Mouse (Mus musculus): ENCODE data around the gene Spata17. TPM values are rescaled to one million over a fixed set of nuclear protein-coding genes. Genes with fewer than 3 reads are reported as not detected.
A peak's percentile ranks its signal among the peaks of the same experiment; 100 is the strongest.

Gene Spata17
- polyA plus RNA-seq, 1 experiment from 2014 or later = 1.5 TPM

- H3K4me3 ChIP-seq = no peak overlapping the region
- H3K36me3 ChIP-seq = peaks cover 18% of the 10 kb centered on the region
- peaks cover 16% of the 10 kb centered on the region for H3K4me1 ChIP-seq
- H3K27ac ChIP-seq = no peak overlapping the region
- no peak for ATAC-seq (ENCODE audit: borderline replicate concordance, extremely low read depth, low FRiP score, low TSS enrichment)
- H3K27me3 ChIP-seq = no peaks in the 10 kb centered on the region
- 90% methylated on average over 5 of the region's 5 CpGs for WGBS
- no peak overlapping the region for H3K4me2 ChIP-seq
- no peak overlapping the region for H3K9ac ChIP-seq
- no peaks in the 10 kb centered on the region for H3K9me3 ChIP-seq
These were observed 15.0 kb upstream of the Spata17 start for GRCm38 (mm10) chr1:187230255-187230654.

GRCm38 (mm10) chr1:187228414-187229146 lies 13.3 kb upstream of the Spata17 start:
- no peak for ATAC-seq (ENCODE audit: borderline replicate concordance, extremely low read depth, low FRiP score, low TSS enrichment)
- no peak overlapping the region for H3K4me3 ChIP-seq
- no peak overlapping the region for H3K27ac ChIP-seq
- peaks cover 12% of the 10 kb centered on the region for H3K36me3 ChIP-seq
- H3K27me3 ChIP-seq = no peaks in the 10 kb centered on the region
- H3K4me1 ChIP-seq = peaks cover 16% of the 10 kb centered on the region
- no peak overlapping the region for H3K9ac ChIP-seq
- no peaks in the 10 kb centered on the region for H3K9me3 ChIP-seq
- 82% methylated on average over 13 of the region's 13 CpGs for WGBS
- H3K4me2 ChIP-seq = no peak overlapping the region

- Histone ChIP-seq H3K36me3 (peaks cover 8% of the 10 kb centered on the region; the same call in 1 of the 2 replicates), H3K27ac (0 out of 2 replicates have a peak overlapping the region, but pooled peaks have one; percentile 19), H3K4me3 (no peak overlapping the region), H3K27me3 (no peaks in the 10 kb centered on the region), H3K9ac (no peak overlapping the region), H3K4me1 (peaks cover 16% of the 10 kb centered on the region), H3K4me2 (no peak overlapping the region), H3K9me3 (no peaks in the 10 kb centered on the region)
- 53% methylated on average over 11 of the region's 11 CpGs for WGBS
- ATAC-seq (ENCODE audit: borderline replicate concordance, extremely low read depth, low FRiP score, low TSS enrichment) = no peak
These were observed 11.2 kb upstream of the Spata17 start for GRCm38 (mm10) chr1:187226328-187227025.

GRCm38 (mm10) chr1:187220756-187221155 lies 5.5 kb upstream of the Spata17 start:
- WGBS = 63% methylated on average over 6 of the region's 6 CpGs
- Histone ChIP-seq H3K27me3 (no peaks in the 10 kb centered on the region), H3K9ac (no peak overlapping the region), H3K36me3 (peaks cover 3% of the 10 kb centered on the region; the same call in 1 of the 2 replicates), H3K4me3 (no peak overlapping the region), H3K4me2 (no peak overlapping the region), H3K9me3 (no peaks in the 10 kb centered on the region), H3K27ac (no peak overlapping the region), H3K4me1 (peaks cover 15% of the 10 kb centered on the region; the same call in 1 of the 2 replicates)
- ATAC-seq (ENCODE audit: borderline replicate concordance, extremely low read depth, low FRiP score, low TSS enrichment) = no peak

GRCm38 (mm10) chr1:187216620-187217410 lies 1.6 kb upstream of the Spata17 start:
- Histone ChIP-seq H3K4me1 (peaks cover 15% of the 10 kb centered on the region; the same call in 1 of the 2 replicates), H3K4me2 (no peak overlapping the region), H3K9ac (no peak overlapping the region), H3K9me3 (no peaks in the 10 kb centered on the region), H3K27ac (no peak overlapping the region; the same call in 1 of the 2 replicates), H3K36me3 (no peaks in the 10 kb centered on the region), H3K4me3 (no peak overlapping the region), H3K27me3 (no peaks in the 10 kb centered on the region)
- 78% methylated on average over 9 of the region's 9 CpGs for WGBS
- no peak; the same call in 1 of the 2 replicates for ATAC-seq (ENCODE audit: borderline replicate concordance, extremely low read depth, low FRiP score, low TSS enrichment)

GRCm38 (mm10) chr1:187210736-187211135 lies 4.5 kb downstream of the Spata17 start:
- Histone ChIP-seq H3K9ac (no peak overlapping the region), H3K27me3 (no peaks in the 10 kb centered on the region), H3K4me3 (no peak overlapping the region), H3K4me1 (0 out of 2 replicates have a peak, but pooled peaks cover under 1% of the 10 kb centered on the region), H3K27ac (no peak overlapping the region), H3K9me3 (no peaks in the 10 kb centered on the region), H3K36me3 (no peaks in the 10 kb centered on the region), H3K4me2 (no peak overlapping the region)
- 87% methylated on average over 4 of the region's 4 CpGs for WGBS
- no peak for ATAC-seq (ENCODE audit: borderline replicate concordance, extremely low read depth, low FRiP score, low TSS enrichment)

- H3K36me3 ChIP-seq = no peaks in the 10 kb centered on the region
- no peak overlapping the region for H3K27ac ChIP-seq
- H3K27me3 ChIP-seq = no peaks in the 10 kb centered on the region
- no peak for ATAC-seq (ENCODE audit: borderline replicate concordance, extremely low read depth, low FRiP score, low TSS enrichment)
- H3K4me1 ChIP-seq = no peaks in the 10 kb centered on the region
- whole genome bisulfite sequencing = 33% methylated on average over 4 of the region's 4 CpGs
- H3K9me3 ChIP-seq = no peaks in the 10 kb centered on the region
- no peak overlapping the region for H3K4me2 ChIP-seq
- no peak overlapping the region for H3K4me3 ChIP-seq
- H3K9ac ChIP-seq = no peak overlapping the region
These were observed 5.8 kb downstream of the Spata17 start for GRCm38 (mm10) chr1:187209496-187209895.

GRCm38 (mm10) chr1:187205506-187205905 lies 9.8 kb downstream of the Spata17 start:
- ATAC-seq (ENCODE audit: borderline replicate concordance, extremely low read depth, low FRiP score, low TSS enrichment) = no peak
- Histone ChIP-seq H3K4me2 (no peak overlapping the region), H3K27me3 (no peaks in the 10 kb centered on the region), H3K9ac (no peak overlapping the region), H3K27ac (no peak overlapping the region), H3K4me3 (no peak overlapping the region), H3K36me3 (no peaks in the 10 kb centered on the region), H3K4me1 (no peaks in the 10 kb centered on the region), H3K9me3 (no peaks in the 10 kb centered on the region)
- 37% methylated on average over 6 of the region's 6 CpGs for WGBS

- Histone ChIP-seq H3K4me2 (no peak overlapping the region), H3K9ac (no peak overlapping the region), H3K4me1 (no peaks in the 10 kb centered on the region), H3K36me3 (no peaks in the 10 kb centered on the region), H3K27me3 (no peaks in the 10 kb centered on the region), H3K27ac (no peak overlapping the region), H3K4me3 (no peak overlapping the region), H3K9me3 (no peaks in the 10 kb centered on the region)
- WGBS = 43% methylated on average over 1 of the region's 1 CpGs
- ATAC-seq (ENCODE audit: borderline replicate concordance, extremely low read depth, low FRiP score, low TSS enrichment) = no peak
These were observed 36.7 kb downstream of the Spata17 start for GRCm38 (mm10) chr1:187178546-187178945.

GRCm38 (mm10) chr1:187175991-187176390 lies 39.3 kb downstream of the Spata17 start:
- Histone ChIP-seq H3K27ac (no peak overlapping the region), H3K4me1 (no peaks in the 10 kb centered on the region), H3K27me3 (no peaks in the 10 kb centered on the region), H3K4me3 (no peak overlapping the region), H3K4me2 (no peak overlapping the region), H3K9ac (no peak overlapping the region), H3K9me3 (no peaks in the 10 kb centered on the region), H3K36me3 (no peaks in the 10 kb centered on the region)
- ATAC-seq (ENCODE audit: borderline replicate concordance, extremely low read depth, low FRiP score, low TSS enrichment) = no peak
- 78% methylated on average over 1 of the region's 1 CpGs for WGBS

- Histone ChIP-seq H3K9ac (no peak overlapping the region), H3K27me3 (no peaks in the 10 kb centered on the region), H3K4me2 (no peak overlapping the region), H3K4me1 (no peaks in the 10 kb centered on the region), H3K9me3 (no peaks in the 10 kb centered on the region), H3K27ac (no peak overlapping the region), H3K36me3 (no peaks in the 10 kb centered on the region), H3K4me3 (no peak overlapping the region)
- ATAC-seq (ENCODE audit: borderline replicate concordance, extremely low read depth, low FRiP score, low TSS enrichment) = no peak
- WGBS = 37% methylated on average over 3 of the region's 3 CpGs
These were observed 44.9 kb downstream of the Spata17 start for GRCm38 (mm10) chr1:187170361-187170760.

Measured in lung, embryonic 15.5 days (tissue).